Mouse (Mus musculus) fibroblast of lung, adult 2 months (primary cell): Measurements from ENCODE around the gene Iqsec1.
A peak's percentile ranks its signal among the peaks of the same experiment; 100 is the strongest.
"Not testable (repeated sequence)": the region's sequence is repeated elsewhere in the genome, so short reads cannot be mapped to it uniquely, and the experiment has no call there.

Experiments used
- DNase-seq: peaks from one replicate; pipeline ENCODE4 v3.0.0-alpha.2; 2011; ENCODE audit warnings: low read depth

The Iqsec1 gene

GRCm38 (mm10) chr6:90656344-90656850, 332.1 kb downstream of the Iqsec1 start:
- not testable (repeated sequence) for DNase-seq

- DNase-seq, result peak; percentile 22
These were observed 334.7 kb downstream of the Iqsec1 start for GRCm38 (mm10) chr6:90653736-90654135.

- no peak for DNase-seq
These were observed 337.9 kb downstream of the Iqsec1 start for GRCm38 (mm10) chr6:90650634-90651033.

- DNase-seq, result no peak
These were observed 339.2 kb downstream of the Iqsec1 start for GRCm38 (mm10) chr6:90649279-90649678.

- no peak for DNase-seq
These were observed 340.1 kb downstream of the Iqsec1 start for GRCm38 (mm10) chr6:90648391-90648790.

GRCm38 (mm10) chr6:90644965-90645364, 343.5 kb downstream of the Iqsec1 start:
- DNase-seq, result no peak

- DNase-seq, result no peak
These were observed 345.4 kb downstream of the Iqsec1 start for GRCm38 (mm10) chr6:90643057-90643456.

GRCm38 (mm10) chr6:90635611-90636010, 352.9 kb downstream of the Iqsec1 start:
- DNase-seq, result no peak

GRCm38 (mm10) chr6:90635081-90635480, 353.4 kb downstream of the Iqsec1 start:
- DNase-seq, result no peak

GRCm38 (mm10) chr6:90632526-90632925, 356.0 kb downstream of the Iqsec1 start:
- not testable (repeated sequence) for DNase-seq

- DNase-seq, result no peak
These were observed 358.1 kb downstream of the Iqsec1 start for GRCm38 (mm10) chr6:90630427-90630826.

- DNase-seq, result no peak
These were observed 359.0 kb downstream of the Iqsec1 start for GRCm38 (mm10) chr6:90629506-90629905.

- no peak for DNase-seq
These were observed 360.9 kb downstream of the Iqsec1 start for GRCm38 (mm10) chr6:90627556-90627955.

- no peak for DNase-seq
These were observed 363.1 kb downstream of the Iqsec1 start for GRCm38 (mm10) chr6:90625207-90625994.

GRCm38 (mm10) chr6:90624733-90625132, 363.8 kb downstream of the Iqsec1 start:
- no peak for DNase-seq

- peak; percentile 55 for DNase-seq
These were observed 364.3 kb downstream of the Iqsec1 start for GRCm38 (mm10) chr6:90624184-90624583.

- no peak for DNase-seq
These were observed 365.0 kb downstream of the Iqsec1 start for GRCm38 (mm10) chr6:90623456-90623836.

- DNase-seq, result no peak
These were observed 365.6 kb downstream of the Iqsec1 start for GRCm38 (mm10) chr6:90622758-90623455.

GRCm38 (mm10) chr6:90621584-90621890, 366.9 kb downstream of the Iqsec1 start:
- DNase-seq, result no peak

GRCm38 (mm10) chr6:90620791-90621583, 367.5 kb downstream of the Iqsec1 start:
- no peak for DNase-seq

- no peak for DNase-seq
These were observed 368.5 kb downstream of the Iqsec1 start for GRCm38 (mm10) chr6:90619936-90620335.

GRCm38 (mm10) chr6:90618821-90619636, 369.5 kb downstream of the Iqsec1 start:
- no peak for DNase-seq
